Mouse (Mus musculus): Measurements from ENCODE around the gene Samd4b.
A peak's percentile ranks its signal among the peaks of the same experiment; 100 is the strongest.
"Not testable (repeated sequence)": the region's sequence is repeated elsewhere in the genome, so short reads cannot be mapped to it uniquely, and the experiment has no call there.

Gene Samd4b

GRCm38 (mm10) chr7:28560856-28561255 is 37.1 kb downstream of the Samd4b start:
- DNase-seq = no peak

GRCm38 (mm10) chr7:28558486-28558885 is 39.5 kb downstream of the Samd4b start:
- peak; percentile 34 for DNase-seq

GRCm38 (mm10) chr7:28557708-28558107 is 40.2 kb downstream of the Samd4b start:
- DNase-seq = peak; percentile 6

GRCm38 (mm10) chr7:28557069-28557468 is 40.9 kb downstream of the Samd4b start:
- no peak for DNase-seq

- no peak for DNase-seq
Observed at GRCm38 (mm10) chr7:28555939-28556535, 41.9 kb downstream of the Samd4b start.

GRCm38 (mm10) chr7:28553076-28553475 is 44.9 kb downstream of the Samd4b start:
- no peak for DNase-seq

- DNase-seq = no peak
Observed at GRCm38 (mm10) chr7:28547628-28548027, 50.3 kb downstream of the Samd4b start.

GRCm38 (mm10) chr7:28547154-28547553 is 50.8 kb downstream of the Samd4b start, which contains the start of gene Nccrp1:
Nccrp1 (minus strand) TSS chr7:28547254.
- DNase-seq = no peak

- no peak for DNase-seq
Observed at GRCm38 (mm10) chr7:28546649-28547048, 51.3 kb downstream of the Samd4b start.

- no peak for DNase-seq
Observed at GRCm38 (mm10) chr7:28545891-28546210, 52.1 kb downstream of the Samd4b start.

GRCm38 (mm10) chr7:28545048-28545890 is 52.7 kb downstream of the Samd4b start:
- no peak for DNase-seq

- DNase-seq = no peak
Observed at GRCm38 (mm10) chr7:28544051-28544601, 53.8 kb downstream of the Samd4b start.

GRCm38 (mm10) chr7:28540526-28540925 is 57.4 kb downstream of the Samd4b start, which contains the start of gene Sycn:
Sycn (plus strand) TSS chr7:28540885.
- no peak for DNase-seq

GRCm38 (mm10) chr7:28538886-28539285 is 59.1 kb downstream of the Samd4b start:
- DNase-seq = not testable (repeated sequence)

- no peak for DNase-seq
Observed at GRCm38 (mm10) chr7:28532005-28532404, 65.9 kb downstream of the Samd4b start.

- DNase-seq = peak; percentile 64
Observed at GRCm38 (mm10) chr7:28527922-28528719, 69.8 kb downstream of the Samd4b start.

- not testable (repeated sequence) for DNase-seq
Observed at GRCm38 (mm10) chr7:28522536-28522935, 75.4 kb downstream of the Samd4b start, which contains the start of gene Ifnl3. Ifnl3 (plus strand) TSS chr7:28522836.

GRCm38 (mm10) chr7:28511441-28511840 is 86.5 kb downstream of the Samd4b start:
- no peak for DNase-seq

- peak; percentile 15 for DNase-seq
Observed at GRCm38 (mm10) chr7:28510405-28510974, 87.5 kb downstream of the Samd4b start, which contains the start of gene Ifnl2. Ifnl2 (minus strand) TSS chr7:28510455.

- not testable (repeated sequence) for DNase-seq
Observed at GRCm38 (mm10) chr7:28509121-28509520, 88.8 kb downstream of the Samd4b start.

GRCm38 (mm10) chr7:28505585-28505984 is 92.4 kb downstream of the Samd4b start:
- DNase-seq = no peak

GRCm38 (mm10) chr7:28495426-28495825 is 102.5 kb downstream of the Samd4b start:
- DNase-seq = no peak

- DNase-seq = no peak
Observed at GRCm38 (mm10) chr7:28492310-28492709, 105.6 kb downstream of the Samd4b start.
